Mouse (Mus musculus): Measurements from ENCODE around the gene Rab3ip. TPM values are rescaled to one million over a fixed set of nuclear protein-coding genes. Genes with fewer than 3 reads are reported as not detected.

Gene Rab3ip
- total RNA-seq, 2 experiments from 2014 or later, result 35.4 to 51.5 TPM

DNA sequence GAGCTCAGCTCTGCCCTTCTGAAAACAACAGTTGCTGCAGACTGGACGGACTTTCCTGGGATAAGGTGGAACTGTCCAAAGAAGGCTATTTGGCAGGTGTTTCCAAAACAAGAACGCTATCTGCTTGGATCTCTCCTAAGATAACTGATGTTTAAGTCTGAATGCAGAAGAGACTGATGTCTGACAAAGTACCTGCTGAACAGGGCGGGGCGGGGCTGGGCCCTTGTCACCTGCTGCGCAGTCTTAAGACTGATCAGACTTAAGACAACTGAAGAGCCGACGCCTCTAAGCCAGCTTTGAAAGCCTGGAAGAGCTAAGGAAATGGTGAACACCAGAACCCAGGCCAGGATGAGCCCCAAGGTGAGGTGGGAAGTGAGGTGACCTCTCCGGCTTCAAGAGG, 29.9 kb downstream of the Rab3ip start:
- no peak for DNase-seq

DNA sequence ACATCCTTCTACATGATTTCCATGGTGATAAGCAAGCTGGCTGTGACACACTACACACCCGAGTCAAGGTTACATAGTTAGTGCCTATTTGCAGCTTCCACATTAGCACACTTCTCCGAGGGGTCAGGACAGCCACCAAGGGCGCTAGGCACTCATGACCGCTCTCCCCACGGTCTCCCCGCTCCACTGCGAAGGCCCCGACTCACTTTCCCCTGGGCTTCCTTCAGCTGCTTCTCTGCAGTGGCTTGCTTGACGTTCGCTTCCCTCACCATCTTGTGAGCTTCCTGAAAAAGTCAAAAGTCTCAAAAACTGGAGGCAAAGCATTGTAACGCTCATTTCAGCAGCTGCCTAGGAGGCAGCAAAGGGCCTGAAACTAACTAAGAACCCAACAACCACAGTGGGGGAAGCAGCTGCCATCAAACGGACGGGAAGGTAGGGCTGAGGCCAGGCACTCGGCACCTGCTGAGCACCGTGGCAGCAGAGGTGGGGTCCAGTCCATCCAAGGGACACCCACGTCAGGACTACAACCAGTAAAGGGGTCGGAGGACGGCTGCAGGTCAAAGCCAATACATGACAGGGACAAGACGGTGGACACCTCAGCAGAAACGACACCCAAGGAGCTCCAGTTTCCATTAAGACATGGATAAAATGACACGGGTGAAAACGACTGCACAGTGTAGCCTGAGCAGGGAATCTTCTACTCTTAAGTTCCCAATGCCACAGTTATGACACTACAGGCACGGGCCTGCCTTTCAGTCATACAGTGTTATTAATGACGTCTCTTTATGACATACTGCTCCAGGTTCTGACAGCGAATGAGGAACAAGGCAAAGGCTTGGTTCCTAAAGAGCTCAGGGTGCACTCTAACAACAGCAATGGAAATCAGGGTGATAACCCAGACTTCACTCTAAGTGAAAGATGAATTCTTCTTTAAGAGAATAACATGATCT, 30.9 kb downstream of the Rab3ip start:
- no peak for DNase-seq

DNA sequence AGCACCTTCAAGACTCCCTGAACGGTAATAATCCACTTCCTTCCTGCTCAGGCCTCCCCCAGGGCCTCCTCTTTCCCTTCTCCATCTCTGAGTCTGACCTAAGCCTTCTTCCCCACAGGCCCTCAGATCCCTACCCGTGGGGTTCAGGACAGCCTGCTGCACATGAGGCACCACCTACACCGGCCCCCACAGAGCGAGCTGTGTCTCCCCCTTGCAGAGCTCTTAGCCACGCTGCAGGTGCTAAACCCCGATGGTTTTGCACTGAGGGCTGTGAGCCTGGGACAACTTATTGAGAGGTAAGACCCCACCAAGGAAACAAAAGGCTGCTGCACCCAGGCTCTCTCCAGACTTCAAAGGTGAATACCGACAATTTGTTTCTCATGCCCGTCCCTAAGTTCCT, 34.0 kb downstream of the Rab3ip start:
- DNase-seq, result no peak

DNA sequence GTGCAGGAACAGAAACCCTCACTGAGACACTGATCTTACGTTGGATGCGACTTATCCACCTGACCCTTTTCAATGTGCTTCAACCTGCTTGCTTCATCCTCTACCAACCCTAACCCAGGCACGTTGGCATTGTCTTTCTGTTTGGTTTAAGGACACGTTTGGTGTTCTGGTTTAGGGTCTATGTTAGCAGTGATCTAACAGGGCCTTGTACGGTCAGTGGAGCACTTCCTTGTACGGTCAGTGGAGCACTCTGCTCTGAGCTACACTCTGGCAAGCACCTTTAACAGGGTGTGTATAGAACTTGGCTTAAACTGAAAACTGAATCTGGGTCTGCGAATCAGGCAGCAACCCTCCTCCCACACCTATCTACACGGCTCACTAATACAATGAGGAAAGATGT, 35.3 kb downstream of the Rab3ip start:
- no peak for DNase-seq

DNA sequence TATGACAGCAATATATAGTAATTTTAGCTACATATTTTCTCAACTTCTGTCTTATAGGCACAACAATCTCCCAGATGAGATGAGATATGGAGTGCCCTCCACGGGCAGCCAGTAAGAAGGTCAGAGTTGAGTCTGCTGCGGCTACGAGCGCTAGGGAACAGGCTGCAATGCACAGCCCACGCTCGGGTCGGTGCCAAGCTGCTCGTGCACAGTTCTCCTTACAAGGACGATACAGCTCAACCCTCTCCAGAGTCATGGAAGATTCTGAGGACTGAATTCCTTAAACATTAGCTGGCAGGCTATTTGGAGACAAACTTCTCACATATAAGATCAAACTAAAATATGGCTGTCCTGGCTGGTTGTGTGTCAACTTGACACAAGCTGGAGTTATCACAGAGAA, 36.0 kb downstream of the Rab3ip start:
- peak; percentile 82 to 90 for DNase-seq

DNA sequence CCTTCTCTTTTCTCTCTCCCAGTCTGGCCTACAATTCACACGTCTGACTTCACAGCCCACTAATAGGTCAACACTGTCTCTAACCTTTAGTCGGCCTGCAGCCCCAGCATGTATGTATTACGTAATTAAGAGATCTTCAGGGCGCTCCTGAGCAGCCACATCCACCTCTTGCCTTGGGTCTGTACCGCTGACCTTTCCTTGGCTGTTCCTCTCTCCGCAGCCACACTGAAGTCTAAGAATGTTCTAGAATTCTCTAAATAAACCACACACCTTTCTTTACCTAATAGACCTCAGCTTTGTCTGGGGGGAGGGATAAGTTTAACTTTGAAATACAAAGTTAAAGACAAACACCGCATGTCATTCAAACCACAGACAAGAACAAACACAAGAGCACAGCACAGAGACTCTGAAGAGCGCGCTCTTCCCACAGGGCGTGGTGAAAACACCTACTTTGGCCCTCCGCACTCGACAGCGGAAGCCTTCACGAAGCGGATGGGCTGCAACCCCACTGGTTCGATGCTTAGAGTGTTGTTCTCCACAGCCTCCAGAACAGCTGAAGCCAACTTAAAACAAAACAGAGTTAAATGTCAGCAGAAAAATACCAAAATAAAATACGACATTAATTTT, 36.8 kb downstream of the Rab3ip start:
- no peak for DNase-seq

DNA sequence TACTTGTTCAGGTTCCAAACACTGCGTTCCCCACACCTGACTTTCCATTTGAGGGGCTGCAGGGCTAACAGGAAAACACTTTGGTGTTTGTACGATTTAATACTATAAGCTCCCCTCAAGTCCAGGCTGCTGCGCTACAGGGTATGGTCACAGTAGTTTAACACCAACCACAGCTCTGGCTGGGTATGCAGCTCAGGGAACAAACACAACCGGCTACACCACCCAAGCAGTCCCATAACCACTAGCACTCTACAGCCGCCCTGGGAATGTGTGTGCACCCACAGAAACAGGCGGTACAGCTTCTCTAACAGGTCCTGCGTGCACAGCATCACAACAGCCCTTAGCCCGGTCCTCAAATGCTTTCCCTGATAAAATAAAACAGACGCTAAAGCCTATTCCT, 37.7 kb downstream of the Rab3ip start:
- DNase-seq, result no peak

DNA sequence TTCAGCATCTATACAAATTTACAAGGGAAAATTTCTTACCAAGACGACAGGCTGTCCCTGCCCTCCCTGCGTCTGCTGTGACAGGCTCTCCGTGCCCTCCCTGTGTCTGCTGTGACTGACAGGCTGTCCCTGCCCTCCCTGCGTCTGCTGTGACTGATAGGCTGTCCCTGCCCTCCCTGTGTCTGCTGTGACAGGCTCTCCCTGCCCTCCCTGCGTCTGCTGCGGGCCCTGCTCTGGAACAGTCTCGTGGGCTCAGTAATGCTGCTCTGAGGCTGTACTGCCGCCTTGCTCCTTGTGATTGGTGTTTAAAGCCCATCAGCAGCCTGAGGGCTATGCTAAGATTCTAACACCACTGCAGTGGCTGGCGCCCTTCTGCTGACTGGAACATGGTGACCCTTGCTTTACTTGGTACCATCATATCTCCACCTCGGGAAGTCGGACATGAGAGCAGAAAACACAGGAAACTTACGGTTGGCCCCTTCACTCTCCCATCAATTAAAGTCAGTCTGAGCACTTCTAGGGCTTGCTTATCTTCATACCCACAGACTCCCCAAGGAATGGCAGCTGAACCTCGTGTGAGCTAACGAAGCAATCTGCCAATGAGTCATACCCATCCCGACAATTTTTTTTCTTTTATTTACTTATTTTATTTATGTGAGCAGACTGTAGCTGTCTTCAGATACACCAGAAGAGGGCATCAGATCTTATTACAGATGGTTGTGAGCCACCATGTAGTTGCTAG, 41.5 kb downstream of the Rab3ip start:
- no peak for DNase-seq

DNA sequence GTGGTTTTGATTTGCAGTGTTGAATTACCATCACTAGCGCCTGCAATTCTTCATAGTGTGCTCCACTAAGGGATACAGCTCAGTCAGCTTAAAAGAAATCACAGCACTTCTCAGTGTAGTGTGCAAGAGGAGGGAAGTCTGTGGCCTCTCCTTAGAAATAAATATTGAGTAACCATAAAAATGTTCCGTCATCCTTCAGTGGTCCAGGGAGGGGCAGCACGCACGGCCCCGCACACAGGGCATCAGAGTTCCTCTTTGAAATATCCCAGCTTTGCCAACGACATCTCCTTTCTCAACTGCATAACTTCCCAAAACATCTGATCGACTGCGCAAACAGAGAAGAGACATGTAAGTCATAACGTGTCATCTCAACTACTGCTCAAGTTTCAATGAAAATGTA, 43.8 kb downstream of the Rab3ip start:
- DNase-seq, result no peak

DNA sequence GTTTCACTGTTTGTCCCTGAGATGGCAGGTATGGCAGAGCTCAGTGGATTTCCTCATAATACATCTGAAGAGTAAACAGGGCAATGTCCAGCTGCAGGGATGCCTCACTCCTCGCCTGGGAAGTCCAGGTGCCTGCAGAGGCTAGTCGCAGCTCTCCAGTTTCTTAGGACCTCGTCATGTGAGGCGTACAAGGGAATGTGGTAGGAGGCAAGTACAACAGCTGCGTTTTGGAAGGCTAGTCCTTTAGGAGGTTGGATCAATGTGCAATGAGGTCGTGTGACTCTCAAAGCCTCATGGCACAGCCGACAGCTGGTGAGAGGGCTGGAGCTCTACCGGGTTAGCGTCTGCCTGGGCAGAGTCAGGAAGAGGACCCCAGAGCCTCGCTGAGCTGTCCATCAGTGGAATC, 46.1 kb downstream of the Rab3ip start:
- DNase-seq, result no peak

DNA sequence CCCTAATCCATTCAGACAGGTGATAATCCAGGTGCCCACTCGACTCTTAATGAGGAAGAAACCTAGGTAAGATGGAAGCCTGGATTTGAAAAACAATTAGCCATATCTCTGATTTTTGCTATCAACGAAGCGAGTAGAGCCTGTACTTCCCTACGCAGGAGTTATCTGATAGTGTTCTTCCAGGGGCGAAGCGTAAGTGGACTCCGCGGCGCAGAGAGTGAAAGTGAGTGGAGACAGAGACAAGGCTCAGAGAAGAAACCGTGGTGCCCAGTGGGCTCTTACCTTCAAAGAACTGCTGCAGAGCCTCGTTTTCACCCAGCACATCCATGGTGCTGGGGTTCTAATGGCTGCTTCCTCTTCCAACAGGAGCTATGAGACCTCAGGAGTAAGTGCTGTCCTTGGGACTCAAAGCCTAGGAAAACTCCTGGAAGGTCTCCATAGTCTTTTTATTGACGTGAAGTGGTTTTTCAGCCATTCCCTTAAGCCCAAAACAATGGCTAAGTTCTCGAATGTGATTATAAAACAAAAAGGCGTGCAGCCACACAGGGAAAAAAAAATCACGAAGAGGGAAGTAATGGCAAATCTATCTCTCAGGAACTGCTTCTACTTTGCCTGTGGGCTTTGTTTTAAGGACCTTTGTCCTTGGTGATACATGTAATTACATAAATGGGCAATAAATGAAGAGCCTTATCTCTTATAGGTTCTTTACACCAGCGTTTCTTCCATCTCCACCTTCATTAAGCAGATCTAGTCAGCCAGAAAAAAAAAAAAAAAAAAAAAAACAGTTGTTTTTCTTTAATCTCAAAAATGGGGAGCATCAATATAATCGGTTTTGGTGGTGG, 54.0 kb downstream of the Rab3ip start, which contains the start of gene Myrfl:
Myrfl (minus strand) TSS at position 584 of the 842 bp plus-strand sequence.
- DNase-seq, result no peak

DNA sequence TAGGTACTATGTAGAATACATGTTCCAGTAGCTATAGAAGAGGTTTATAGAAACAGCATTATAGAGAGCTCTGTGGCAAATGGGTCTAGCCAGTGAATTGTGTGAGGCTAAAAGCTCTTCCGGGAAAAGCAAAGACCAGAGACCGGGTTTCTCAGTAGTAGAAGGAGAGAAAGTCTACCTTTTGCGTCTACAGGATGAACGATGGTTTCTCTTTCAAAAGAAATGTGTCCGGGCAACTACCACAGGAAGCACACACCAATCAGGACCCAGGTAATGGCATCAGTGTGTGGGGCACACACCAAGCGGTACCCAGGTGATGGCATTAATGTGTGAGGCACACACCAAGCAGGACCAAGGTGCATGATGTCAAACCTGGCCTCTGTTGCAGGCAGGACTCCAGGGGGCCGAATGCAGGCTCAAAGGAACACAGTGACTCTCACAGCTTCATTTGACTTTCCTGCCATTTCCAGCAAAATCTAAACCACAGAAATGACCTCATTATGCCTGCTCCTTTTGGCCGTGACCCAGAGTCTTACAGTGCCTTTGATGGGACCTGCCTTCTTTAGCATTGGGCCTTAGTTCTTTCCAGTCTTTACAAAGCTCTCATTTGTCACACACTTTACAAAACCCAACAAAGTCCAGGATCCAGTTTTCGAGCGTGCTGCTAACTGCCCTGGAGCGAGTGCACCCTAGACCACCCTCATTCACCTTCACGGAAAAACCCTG, 55.3 kb downstream of the Rab3ip start:
- no peak for DNase-seq

DNA sequence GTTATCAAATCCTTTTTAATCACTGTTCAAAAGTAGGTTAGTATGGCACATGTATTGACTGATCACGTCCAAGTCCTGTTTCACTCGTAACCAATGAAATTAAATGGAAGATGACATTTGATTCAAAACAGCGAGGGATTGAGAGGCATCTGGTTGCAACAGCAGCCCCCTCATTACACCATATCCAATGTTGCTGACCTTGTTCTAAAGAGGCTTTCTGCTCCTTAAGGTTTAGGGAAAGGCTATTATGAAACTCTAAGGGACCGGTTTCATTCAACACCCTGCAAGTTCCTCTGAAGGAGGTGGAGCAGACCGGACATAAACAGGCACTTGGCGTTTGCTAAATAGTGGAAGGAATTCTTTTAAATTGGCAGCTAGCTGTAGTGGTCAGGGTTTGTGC, 56.0 kb downstream of the Rab3ip start:
- DNase-seq, result no peak

DNA sequence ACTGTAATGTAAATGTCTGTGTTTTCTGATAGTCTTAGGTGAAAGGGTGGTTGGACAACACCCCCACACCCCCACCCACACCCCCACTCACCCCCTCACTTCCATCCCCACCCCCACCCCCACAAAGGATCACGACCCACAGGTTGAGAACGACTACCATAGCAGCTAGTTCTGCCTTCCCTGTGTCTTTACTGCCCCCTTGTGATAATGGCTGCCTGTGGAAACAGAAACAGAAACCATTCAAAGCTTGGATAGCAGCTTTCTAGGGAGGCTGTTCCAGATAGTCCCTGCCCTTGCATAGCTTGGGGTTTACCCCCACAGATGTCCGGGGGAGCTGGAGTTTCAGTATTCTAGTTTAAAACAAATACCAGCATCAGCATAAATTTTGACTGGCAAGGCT, 56.8 kb downstream of the Rab3ip start:
- peak in 1 of 2 experiments; percentile 47 for DNase-seq

DNA sequence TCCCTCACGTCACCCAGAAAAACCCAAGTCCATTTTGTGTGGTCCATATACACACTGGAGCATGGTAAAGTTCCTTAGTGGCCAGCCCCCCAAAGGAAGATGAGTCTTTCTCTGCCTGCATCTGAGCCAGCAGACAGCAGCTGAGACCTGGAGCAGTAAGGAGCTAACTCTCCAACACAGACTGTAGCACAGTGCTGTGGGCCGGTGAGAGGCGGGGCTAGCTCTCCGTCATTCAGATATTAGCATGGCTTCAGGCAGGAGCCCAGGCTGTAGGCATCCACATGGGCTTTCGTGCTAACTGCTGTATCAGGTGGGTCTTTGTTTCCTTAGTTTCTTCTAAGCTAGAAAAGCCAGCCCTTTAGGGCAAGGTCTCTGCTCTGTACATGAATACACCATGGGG, 60.0 kb downstream of the Rab3ip start:
- DNase-seq, result peak in 1 of 2 experiments; percentile 22

DNA sequence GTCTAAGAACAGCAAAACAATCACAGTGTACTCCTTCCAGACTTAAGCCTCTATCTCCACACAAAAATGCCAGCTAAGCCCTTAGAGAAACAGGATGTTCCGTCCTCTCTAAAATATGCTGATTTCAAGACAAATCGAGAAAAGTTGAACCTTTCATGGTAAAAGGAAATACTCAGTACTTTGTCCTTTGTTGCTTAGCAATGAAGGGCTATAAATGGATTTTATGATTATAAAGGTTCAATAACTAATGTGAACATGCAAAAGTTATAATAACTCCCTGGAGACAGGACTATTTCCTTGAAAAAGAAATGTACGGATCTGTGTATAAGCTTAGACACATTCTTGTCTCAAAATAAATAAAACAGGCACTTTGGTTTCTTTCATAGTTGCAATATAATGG, 66.0 kb downstream of the Rab3ip start:
- no peak for DNase-seq

DNA sequence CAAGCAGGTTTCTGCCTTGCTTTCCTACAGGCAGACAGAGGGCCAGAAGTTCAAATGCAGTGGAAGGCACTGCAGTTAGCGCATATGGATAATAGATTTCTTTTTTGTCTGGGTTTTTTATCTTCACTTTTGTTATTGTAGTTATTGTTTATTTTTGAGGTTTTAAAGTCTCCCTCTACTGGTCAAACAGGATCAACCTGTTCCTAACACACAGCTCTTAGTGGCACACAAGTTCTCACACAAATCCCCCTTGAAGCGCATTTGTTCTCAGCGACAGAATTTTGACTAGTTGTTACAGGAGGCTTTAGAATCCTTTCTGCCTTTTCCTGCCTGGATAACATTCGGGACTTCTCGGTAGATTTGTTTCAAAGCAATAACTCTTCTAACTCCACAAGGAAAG, 67.0 kb downstream of the Rab3ip start:
- DNase-seq, result no peak

DNA sequence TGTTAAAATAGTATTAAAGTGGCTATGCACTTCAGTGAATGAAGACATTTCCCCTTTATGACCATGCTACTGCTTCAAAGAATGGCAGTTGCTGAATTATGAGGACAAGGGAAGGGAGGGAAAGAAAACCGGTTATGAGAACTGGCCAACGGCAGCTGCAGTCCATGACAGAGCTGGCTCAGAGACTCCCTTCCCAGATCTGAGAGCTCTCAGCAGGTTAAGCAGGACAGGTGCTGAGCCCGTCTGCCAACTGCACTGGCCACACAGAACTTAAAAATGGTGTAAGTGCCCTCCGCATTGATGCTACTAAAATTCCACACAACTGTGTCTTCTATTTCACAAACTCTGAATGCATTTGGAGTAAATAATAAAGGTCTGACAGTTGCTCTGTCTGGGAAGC, 73.1 kb downstream of the Rab3ip start:
- no peak for DNase-seq

DNA sequence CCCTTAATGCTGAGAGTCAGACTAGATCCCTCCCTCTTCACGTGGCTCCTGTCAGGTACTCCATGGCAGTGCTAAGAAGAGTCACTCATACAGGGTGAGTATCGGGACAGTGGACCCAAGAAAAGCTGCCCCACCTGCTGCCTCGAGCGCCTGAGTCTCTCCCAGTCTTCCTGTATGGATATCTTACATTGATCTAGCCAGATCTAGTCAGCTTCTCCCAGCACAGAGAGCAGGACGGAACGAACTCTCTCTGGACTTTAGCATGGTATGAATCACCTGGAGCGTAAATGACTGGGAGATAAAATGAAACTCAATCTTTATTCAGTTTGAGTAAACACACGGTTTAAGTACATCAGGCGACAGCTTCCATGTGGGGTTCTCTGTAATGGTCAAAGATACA, 76.1 kb downstream of the Rab3ip start:
- no peak for DNase-seq

DNA sequence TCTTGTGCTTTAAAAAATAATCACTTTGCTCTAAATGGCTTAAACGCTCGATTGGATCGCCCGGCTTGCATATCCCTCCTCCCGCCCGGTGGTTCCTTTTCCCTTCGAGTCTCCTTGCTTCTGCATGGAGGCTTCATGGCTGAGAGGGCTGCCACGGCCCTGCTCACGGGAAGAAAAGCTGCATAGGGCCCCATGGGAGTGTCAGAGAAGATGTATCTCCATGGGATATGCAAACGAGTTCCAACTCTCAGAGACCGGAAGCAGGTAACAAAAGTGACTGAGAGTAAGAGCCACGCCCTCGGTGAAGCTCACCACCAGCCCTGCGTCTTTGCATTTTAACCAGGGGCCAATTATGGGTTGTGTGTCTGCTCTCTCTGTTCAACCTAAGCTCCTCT, 78.6 kb downstream of the Rab3ip start:
- DNase-seq, result no peak

DNA sequence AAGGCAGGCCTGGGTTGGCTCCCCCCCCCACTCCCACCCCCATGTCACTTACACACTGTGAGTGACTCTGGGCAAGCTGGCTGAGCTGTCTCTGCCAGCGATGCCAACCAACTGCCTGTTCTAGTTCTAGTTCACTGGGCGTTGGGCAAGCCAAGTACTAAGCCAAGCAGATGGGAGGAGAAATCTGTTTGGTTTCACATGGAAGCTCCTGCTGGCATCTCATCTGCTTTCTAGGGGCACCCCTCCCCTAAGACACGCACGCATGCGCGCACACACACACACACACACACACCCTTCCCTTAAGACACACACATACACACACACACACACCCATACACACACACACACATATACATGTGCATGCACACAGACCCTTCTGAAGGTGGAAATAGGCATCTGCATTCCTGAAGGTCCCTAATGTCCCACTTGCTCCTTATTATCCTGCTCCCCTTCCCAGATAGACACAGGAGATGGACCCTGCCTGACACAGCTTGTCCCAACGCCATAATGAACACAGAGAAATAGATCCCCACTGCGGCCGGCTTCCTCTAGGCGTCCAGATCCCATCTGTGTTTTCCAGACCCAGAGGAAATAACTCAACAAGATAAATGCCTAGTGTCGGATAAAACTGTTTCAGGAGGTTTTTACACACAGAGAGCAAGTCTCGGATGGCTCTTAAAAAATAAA, 79.1 kb downstream of the Rab3ip start:
- DNase-seq, result no peak

Data from adrenal gland, postnatal 36 days (tissue).